Mouse (Mus musculus): ENCODE data around the gene Slc22a23.

The Slc22a23 gene

DNA sequence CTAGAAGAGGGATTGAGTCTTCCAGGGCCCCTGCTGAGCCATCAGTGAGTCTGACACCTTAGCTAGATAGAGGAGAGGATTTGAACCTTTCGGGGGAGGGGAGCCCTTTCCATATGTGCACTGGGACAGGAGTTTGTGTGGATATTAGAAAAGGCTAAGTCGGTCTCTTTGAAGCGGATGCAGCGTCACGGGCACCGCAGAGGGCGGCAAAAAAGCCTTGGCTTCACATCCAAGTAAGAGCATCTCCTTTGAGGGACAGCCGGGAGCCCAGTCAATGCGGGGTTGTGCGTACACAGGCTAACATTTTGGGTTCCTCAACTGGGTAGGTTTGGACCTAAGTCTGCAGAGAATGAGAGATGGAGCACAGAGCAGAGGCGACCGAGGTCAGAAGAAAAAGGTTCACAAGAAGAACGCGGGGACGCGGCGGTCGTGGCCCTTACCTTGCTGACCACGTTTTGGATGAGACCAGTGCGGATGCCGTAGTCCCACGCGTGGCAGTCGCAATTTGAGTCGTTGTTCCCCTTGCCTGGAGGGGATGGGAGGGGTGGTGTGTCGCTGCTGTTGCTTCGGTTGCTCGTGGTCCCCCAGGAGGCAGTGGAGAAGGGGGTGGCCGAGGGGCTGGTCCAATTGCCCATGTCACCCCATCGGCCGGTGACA is 1.1 kb downstream of the Slc22a23 start:
- DNase-seq (ENCODE audit: low read depth, low spot score), result no peak

- no peak for DNase-seq (ENCODE audit: low read depth, low spot score)
Observed at GRCm38 (mm10) chr13:34342286-34342890, 2.6 kb downstream of the Slc22a23 start.

DNA sequence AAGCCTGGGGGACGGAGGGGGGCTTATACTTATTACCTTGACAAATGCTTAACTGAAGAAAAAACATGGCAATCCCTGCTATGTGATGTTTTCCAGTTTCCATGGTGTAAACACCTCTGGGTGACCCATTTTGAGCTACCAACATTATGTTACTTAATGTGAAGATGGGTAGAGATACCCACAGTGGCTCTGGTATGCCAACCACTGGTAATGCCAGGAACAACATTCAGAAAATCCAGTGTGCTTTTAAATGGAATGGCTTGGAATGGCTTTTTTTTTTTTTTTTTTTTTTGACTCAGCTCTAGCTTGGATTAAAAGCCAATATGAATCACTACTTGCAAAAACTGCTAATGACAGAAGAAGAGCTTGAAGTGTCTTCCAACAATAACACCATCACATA is 8.1 kb downstream of the Slc22a23 start:
- DNase-seq (ENCODE audit: low read depth, low spot score), result no peak

- DNase-seq (ENCODE audit: low read depth, low spot score), result no peak
Observed at GRCm38 (mm10) chr13:34334847-34335246, 10.1 kb downstream of the Slc22a23 start.

DNA sequence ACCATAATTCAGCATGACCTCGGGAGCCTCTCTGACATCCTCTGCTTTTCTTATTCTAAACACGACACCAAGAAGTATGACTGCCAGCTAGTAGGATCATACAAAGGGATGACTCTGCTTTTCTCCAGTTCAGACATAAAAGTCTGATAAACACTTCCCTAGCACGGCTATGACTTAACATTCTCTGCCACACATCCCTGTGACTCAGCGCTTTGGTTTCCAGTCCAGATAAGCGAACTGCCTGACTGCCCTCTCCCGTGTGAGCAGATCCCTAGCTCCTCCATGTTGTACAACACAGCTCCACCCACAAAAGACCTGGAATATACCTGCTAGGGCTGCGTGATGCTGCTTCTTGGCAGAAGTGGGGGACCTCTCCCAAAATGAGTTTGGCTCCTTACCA is 12.2 kb downstream of the Slc22a23 start:
- DNase-seq (ENCODE audit: low read depth, low spot score), result no peak

DNA sequence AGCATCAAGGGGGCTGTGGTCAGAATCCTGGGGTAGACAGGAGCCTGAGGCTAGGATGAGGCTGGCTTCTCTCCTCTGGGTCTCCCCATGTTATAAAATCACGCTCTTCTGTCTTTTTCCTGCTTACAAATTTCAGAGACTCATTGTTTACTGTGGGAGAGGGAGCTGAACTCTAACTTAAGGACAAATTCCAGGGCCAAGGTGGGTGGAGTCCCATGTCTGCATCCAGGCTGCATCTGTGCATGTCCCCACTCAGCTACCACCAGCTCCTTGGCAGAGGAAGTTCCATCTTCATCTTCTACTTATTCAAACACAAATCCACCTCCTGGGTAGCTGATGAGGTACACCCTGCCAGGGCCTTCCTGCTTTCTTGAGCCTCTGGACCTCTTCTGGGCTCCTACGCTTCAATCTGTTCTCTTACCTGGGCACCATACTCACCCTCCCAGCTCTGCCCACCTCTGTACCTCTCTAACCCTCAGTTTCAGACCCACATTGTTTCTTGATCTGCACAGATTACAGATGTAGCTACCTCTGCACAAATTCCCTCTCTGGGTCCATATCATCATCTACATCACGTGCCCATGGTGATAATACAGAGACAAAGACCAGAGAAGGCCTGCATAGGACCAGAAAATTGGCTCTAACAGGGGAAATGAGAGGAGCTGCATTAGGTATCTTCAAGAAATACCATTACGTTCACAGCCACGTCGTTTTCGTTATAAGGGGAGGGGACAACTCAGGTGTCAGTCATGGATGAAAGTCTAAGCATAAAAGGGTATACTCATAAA is 13.4 kb downstream of the Slc22a23 start:
- DNase-seq (ENCODE audit: low read depth, low spot score), result no peak

DNA sequence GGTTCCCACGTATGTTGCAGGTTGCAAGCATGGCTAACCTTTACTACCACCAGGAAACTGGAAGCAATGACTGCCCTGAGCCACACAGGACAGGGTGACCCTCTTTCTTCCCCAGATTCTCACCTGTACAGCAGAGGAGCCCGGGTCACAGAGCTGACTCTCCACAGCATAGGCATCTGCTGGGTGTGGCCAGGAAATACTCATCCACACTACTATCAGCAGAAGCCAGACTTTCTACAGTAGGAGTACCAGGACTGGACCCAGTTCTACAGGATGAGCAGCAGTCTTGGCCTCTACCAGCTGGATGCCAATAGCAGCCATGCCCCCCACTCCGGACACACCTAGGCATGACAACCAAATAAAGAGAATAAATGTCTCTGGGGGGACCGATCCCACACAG is 15.4 kb downstream of the Slc22a23 start:
- DNase-seq (ENCODE audit: low read depth, low spot score), result no peak

DNA sequence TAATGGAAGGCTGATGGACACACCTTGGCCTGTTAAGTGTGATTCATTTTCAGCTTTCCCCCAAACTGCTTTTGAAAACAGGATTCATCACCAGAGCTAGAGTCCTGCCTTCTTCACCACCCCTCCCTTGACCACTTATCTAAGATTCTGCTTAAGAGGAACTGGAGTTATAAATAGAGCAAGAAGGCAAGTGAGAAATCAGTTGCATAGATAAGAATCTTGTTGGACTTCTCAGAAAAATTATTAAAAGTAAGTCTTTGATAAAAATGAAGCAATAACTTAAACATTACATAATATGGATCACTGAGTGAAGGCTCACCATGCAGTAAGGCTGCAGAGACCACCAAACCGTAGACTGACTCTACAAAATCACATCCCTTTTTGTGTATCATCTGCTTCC is 18.0 kb downstream of the Slc22a23 start:
- DNase-seq (ENCODE audit: low read depth, low spot score), result no peak

DNA sequence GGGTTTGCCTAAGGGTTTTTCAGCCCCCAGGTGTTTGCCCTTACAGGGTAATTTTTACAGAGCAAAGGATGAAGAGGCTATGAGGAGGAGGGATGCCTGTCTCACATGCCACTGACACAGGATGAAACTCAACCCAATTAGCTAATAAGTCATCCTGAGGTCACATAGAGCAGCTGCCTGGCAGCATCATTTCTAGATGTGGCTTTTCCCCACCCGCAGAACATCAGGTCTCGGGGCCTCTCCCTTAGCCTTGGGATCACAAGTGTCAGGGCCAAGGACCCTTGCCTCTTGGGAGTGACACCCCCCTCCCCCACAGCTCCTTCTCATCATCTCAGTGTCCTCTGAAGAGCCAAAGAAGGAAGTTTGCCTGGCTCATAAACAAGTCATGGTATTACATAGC is 21.6 kb downstream of the Slc22a23 start:
- no peak for DNase-seq (ENCODE audit: low read depth, low spot score)

DNA sequence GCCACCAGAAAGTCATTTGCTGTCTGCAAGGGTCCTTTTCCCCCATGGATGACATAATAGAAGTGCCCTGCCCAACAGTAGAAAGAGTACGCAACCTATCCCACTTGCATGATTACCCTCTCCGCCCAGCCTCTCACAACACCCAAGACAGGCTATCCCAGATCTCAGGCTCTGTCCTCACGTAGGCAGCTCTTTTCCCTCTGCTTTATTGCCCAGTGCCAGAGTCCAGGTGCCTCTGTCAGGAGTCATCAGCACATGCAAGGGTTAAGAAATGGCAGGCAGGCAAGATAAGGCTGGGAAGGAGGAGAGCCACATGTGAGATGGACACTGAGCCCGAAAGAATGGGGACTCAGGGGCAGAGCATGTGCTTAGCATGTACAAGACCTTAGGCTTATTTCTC is 24.5 kb downstream of the Slc22a23 start:
- DNase-seq (ENCODE audit: low read depth, low spot score), result no peak

DNA sequence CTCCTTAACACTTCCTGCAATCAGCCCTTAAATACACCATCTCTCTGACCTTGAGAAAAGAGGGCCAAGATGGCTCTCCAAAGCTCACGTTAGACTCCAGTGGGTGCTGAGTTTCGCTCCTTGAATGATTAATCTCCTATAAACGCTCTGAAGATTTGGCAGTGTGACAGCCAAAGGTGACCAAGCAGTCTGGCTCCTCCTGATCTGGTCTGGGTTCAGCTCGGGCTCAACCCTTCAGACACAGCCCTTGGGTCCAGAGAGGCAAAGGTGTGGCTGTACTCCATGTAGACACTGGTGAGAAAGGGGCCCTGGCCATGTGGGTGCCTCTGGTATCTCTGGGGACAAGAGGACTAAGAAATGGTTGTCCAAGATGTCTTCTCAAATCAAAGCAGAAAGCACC is 27.9 kb downstream of the Slc22a23 start:
- no peak for DNase-seq (ENCODE audit: low read depth, low spot score)

DNA sequence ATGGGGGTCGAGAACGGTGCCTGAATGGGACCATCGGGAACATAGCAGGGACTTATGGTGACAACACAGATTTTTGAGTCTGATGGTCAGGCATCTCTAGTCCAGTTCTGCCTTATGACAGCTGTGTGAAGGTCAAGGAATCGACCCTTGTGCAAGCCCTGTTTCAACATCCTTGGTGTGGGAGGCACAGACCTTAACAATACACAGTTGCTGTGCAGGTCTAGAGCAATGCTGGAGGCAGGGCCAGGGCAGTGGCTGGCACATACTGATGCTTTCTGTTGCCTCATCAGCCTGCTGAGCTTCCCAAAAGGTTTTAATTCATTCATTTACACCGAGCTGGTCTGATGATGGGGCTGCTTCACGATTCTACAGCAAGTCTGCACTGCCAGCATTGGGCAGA is 28.5 kb downstream of the Slc22a23 start:
- DNase-seq (ENCODE audit: low read depth, low spot score), result no peak

- DNase-seq (ENCODE audit: low read depth, low spot score), result no peak
Observed at GRCm38 (mm10) chr13:34313033-34313491, 31.9 kb downstream of the Slc22a23 start.

DNA sequence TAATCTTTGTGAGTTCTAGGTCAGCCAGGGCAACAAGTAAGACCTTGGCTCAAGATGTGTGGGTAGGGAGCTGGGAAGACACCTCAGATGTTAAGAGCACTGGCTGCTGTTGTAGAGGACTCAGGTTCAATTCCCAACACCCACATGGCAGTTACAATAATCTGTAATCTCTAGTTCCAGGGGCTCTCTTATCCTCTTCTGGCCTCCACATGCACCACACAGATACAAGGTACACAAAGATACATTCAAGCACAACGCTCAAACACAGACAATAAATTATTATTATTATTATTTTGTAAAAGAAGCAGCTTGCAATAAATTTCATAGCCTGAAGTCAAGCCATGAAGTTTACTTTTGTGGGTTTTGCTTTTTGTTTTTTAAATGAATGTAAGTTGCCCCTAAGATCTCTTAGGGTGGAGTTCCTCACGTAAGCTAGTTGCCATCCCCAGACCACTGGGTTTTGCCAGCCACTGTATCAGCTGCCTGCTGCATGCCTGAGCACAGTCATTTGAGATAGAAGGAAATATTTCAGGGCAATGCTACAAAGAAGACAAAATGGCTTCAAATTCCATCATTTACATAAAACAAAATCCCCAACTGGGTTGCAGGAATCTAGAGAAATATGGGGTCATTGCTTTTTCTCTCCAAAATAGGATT is 32.5 kb downstream of the Slc22a23 start:
- no peak for DNase-seq (ENCODE audit: low read depth, low spot score)

GRCm38 (mm10) chr13:34311593-34311992 is 33.4 kb downstream of the Slc22a23 start:
- DNase-seq (ENCODE audit: low read depth, low spot score), result no peak

DNA sequence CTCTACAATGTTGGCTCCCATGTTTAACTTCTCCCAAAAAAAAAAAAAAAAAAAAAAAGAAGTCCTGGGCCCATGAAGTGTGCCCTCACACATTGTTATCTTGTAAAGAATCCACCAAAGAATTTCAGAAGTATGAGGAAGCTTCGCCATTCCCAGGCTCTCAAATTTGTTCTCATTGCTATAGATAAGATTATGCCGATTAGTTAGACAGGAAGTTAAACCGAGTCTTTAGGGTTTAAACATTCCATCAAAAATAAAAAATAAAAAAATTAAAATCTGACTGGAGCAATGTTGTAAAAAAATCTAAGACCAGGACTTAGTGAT is 36.4 kb downstream of the Slc22a23 start:
- DNase-seq (ENCODE audit: low read depth, low spot score), result no peak

- DNase-seq (ENCODE audit: low read depth, low spot score), result no peak
Observed at GRCm38 (mm10) chr13:34307696-34308603, 37.0 kb downstream of the Slc22a23 start.

GRCm38 (mm10) chr13:34305964-34306671 is 38.9 kb downstream of the Slc22a23 start:
- no peak for DNase-seq (ENCODE audit: low read depth, low spot score)

DNA sequence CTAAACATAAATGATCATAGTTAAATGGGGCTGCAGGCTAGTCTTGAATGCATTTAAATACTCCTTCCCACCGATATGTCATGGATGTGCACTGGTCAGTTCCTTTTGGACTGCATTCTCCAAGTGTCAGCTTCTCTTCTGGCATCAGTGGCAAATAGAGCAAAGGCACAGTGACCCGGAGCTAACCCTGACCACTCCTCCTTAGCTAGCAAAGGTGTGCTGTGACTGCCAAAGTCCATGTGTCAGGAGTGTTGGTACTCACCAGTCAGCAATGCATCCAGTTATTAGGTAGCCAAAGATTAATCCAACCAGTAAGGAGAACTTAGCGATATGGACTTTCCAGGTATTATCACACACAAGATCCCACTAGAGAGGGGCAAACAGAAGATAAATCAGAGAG is 40.1 kb downstream of the Slc22a23 start:
- no peak for DNase-seq (ENCODE audit: low read depth, low spot score)

DNA sequence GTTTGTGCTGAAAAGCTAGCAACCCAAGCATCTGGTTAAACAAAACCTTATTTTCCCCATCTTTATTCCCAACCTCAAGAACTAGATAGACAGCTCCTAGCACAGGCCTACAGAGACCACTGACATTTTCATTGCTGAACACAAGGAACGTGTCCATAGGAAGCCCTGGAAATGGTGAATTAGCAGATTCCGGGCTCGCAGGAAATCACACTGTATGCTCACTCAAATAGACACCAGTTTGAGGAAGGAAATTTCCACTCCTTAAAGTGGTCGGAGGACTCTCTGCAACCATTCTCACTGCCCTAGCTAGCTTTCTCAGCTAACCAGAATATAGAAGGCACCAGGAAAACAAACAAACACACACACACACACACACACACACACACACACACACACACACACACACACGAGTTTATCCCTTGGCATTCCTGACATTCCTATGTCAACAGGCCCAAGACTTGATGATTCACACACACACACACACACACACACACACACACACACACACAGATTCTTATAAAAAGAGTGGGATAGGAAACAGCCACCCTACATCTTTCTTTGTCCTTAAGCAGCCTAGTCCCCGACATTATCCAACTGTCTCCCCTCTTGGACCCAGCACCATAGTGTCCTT is 41.5 kb downstream of the Slc22a23 start:
- DNase-seq (ENCODE audit: low read depth, low spot score), result no peak
